Mouse (Mus musculus): ENCODE measurements at regions not wholly inside any gene's neighbourhood (a gene's known extent, or its start where the extent isn't known, plus 50 kb on each side); places are given as distances from the start of the nearest gene placed in this dataset.

DNA sequence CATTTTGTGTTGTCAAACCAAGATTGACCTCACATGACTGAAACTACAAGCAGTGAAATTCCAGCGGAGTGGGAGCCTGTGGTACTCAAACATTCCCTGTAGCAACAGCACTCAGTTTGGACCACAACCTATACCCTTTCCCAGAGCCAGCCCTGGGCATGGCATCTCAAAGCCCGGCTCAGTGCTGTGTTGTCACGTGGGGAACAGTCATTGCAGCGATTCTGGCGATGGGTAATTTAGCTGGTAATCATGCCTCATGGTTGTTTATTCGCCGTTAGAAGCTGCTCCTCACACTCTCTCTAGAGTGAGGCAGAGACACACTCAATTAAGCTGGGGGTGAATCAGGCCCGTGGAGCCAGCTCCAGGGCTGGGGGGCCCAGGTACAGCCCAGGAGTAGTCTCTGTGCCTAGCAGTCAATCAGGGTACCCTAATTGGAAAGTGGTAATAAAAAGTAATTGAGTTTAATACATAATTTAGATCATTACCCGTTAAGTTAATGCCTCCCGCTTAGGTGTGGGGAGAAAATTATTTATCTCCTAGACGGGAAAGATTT lies 85.5 kb upstream of the A530016L24Rik start:
- H3K27ac ChIP-seq (ENCODE audit: insufficient read depth, low read depth, low read length) = no peak overlapping the region
- no peaks in the 10 kb centered on the region for H3K36me3 ChIP-seq (ENCODE audit: control insufficient read depth, insufficient read depth, low read length)
- 72% methylated on average over 11 of the region's 11 CpGs for WGBS
- H3K4me1 ChIP-seq (ENCODE audit: control insufficient read depth, insufficient read depth, insufficient read length, low read length) = no peaks in the 10 kb centered on the region
- no peak overlapping the region for H3K4me3 ChIP-seq (ENCODE audit: low read depth, low read length)
- no peak for TF ChIP-seq POLR2A (IDR thresholded peaks at IDR 0.05; ENCODE audit: low read depth, low read length)
- no peak for TF ChIP-seq CTCF (IDR thresholded peaks at IDR 0.05; ENCODE audit: extremely low read depth, insufficient read length, insufficient replicate concordance, low read depth, low read length)
- H3K27me3 ChIP-seq (ENCODE audit: control insufficient read depth, insufficient read depth, low read length) = no peaks in the 10 kb centered on the region

GRCm38 (mm10) chr12:112404338-112404737 lies 84.9 kb upstream of the A530016L24Rik start:
- H3K4me3 ChIP-seq (ENCODE audit: low read depth, low read length) = no peak overlapping the region
- H3K4me1 ChIP-seq (ENCODE audit: control insufficient read depth, insufficient read depth, insufficient read length, low read length) = no peaks in the 10 kb centered on the region
- no peaks in the 10 kb centered on the region for H3K27me3 ChIP-seq (ENCODE audit: control insufficient read depth, insufficient read depth, low read length)
- no peak for TF ChIP-seq CTCF (IDR thresholded peaks at IDR 0.05; ENCODE audit: extremely low read depth, insufficient read length, insufficient replicate concordance, low read depth, low read length)
- TF ChIP-seq POLR2A (IDR thresholded peaks at IDR 0.05; ENCODE audit: low read depth, low read length) = no peak
- H3K36me3 ChIP-seq (ENCODE audit: control insufficient read depth, insufficient read depth, low read length) = no peaks in the 10 kb centered on the region
- H3K27ac ChIP-seq (ENCODE audit: insufficient read depth, low read depth, low read length) = no peak overlapping the region
- 82% methylated on average over 12 of the region's 12 CpGs for WGBS

DNA sequence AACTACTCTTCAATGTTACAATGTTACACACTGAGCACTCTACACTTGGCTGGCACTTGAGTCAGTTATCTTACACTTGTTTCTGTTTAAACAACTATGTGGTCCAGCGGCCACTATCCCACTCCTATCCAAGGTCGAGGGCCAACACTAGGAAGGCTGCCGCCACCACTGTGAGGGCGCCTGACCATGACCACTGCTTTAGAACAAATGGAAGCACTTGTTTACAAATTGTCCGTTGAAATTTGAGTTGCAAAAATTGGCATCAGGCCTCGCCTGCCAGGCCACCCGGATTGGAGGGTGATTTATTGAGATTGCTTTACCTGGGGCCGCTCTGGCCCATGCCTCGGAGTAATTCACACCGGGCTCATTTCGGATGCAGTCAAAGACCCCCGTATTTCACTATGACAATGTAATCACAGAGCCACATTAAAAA lies 83.5 kb upstream of the A530016L24Rik start:
- TF ChIP-seq CTCF (IDR thresholded peaks at IDR 0.05; ENCODE audit: extremely low read depth, insufficient read length, insufficient replicate concordance, low read depth, low read length) (no peak), POLR2A (IDR thresholded peaks at IDR 0.05; ENCODE audit: low read depth, low read length) (no peak)
- no peaks in the 10 kb centered on the region for H3K36me3 ChIP-seq (ENCODE audit: control insufficient read depth, insufficient read depth, low read length)
- H3K4me1 ChIP-seq (ENCODE audit: control insufficient read depth, insufficient read depth, insufficient read length, low read length) = no peaks in the 10 kb centered on the region
- H3K27me3 ChIP-seq (ENCODE audit: control insufficient read depth, insufficient read depth, low read length) = no peaks in the 10 kb centered on the region
- 67% methylated on average over 12 of the region's 12 CpGs for WGBS
- no peak overlapping the region for H3K4me3 ChIP-seq (ENCODE audit: low read depth, low read length)
- H3K27ac ChIP-seq (ENCODE audit: insufficient read depth, low read depth, low read length) = no peak overlapping the region

- Histone ChIP-seq H3K4me3 (ENCODE audit: low read depth, low read length) (no peak overlapping the region), H3K36me3 (ENCODE audit: control insufficient read depth, insufficient read depth, low read length) (no peaks in the 10 kb centered on the region), H3K27ac (ENCODE audit: insufficient read depth, low read depth, low read length) (no peak overlapping the region), H3K4me1 (ENCODE audit: control insufficient read depth, insufficient read depth, insufficient read length, low read length) (peaks cover 7% of the 10 kb centered on the region; the same call in 1 of the 2 replicates), H3K27me3 (ENCODE audit: control insufficient read depth, insufficient read depth, low read length) (no peaks in the 10 kb centered on the region)
- TF ChIP-seq CTCF (IDR thresholded peaks at IDR 0.05; ENCODE audit: extremely low read depth, insufficient read length, insufficient replicate concordance, low read depth, low read length) (no peak), POLR2A (IDR thresholded peaks at IDR 0.05; ENCODE audit: low read depth, low read length) (no peak)
- WGBS = 11% methylated on average over 13 of the region's 13 CpGs
Measured at GRCm38 (mm10) chr12:112411612-112412350, 77.5 kb upstream of the A530016L24Rik start.

DNA sequence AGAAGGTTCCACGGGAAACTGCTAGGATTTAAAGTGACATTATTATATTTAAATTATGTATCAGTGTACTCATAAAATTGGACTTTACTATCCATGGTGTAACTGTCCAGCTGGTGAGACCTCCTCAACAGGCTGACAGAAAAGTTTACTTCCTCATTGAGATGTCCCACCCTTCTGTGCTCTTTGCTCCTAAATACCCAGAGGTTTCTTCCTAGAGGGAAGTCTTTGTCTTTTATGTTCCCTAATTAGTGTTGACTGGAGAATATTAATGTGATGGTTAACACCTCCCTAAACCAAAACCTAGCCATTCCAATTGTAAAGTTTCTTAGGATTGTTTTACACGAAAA lies 76.9 kb upstream of the A530016L24Rik start:
- 27% methylated on average over 2 of the region's 2 CpGs for WGBS
- Histone ChIP-seq H3K4me1 (ENCODE audit: control insufficient read depth, insufficient read depth, insufficient read length, low read length) (peaks cover 7% of the 10 kb centered on the region; the same call in 1 of the 2 replicates), H3K27ac (ENCODE audit: insufficient read depth, low read depth, low read length) (no peak overlapping the region)

DNA sequence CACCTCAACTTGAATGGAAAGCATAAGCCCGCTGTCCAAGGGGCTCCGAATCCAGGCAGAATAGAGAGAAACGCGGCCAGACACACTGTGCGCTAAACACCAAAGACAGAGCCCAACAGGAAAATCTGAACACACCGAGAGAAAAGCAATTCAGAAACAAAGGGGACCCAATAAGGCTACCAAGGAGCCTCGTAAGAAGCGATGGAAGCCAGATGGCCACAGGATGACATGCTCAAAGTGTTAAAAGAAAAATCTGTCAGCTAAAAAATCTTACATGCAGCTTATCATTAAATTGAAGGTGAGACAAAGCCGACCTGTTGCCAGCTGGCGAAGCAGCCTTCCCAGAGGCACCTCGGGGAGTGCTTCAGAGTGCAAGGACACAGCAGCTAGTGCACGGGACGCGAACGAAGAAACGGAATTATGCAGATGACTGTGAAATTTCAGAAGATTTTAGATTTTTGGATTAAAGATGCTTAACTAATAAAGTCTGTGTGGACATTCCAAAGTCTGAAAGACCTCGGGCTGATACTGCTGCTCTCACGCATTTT lies 73.2 kb upstream of the A530016L24Rik start:
- Histone ChIP-seq H3K27ac (ENCODE audit: insufficient read depth, low read depth, low read length) (no peak overlapping the region), H3K4me3 (ENCODE audit: low read depth, low read length) (no peak overlapping the region), H3K4me1 (ENCODE audit: control insufficient read depth, insufficient read depth, insufficient read length, low read length) (peaks cover 7% of the 10 kb centered on the region; the same call in 1 of the 2 replicates), H3K36me3 (ENCODE audit: control insufficient read depth, insufficient read depth, low read length) (no peaks in the 10 kb centered on the region), H3K27me3 (ENCODE audit: control insufficient read depth, insufficient read depth, low read length) (no peaks in the 10 kb centered on the region)
- 80% methylated on average over 18 of the region's 18 CpGs for WGBS
- TF ChIP-seq CTCF (IDR thresholded peaks at IDR 0.05; ENCODE audit: extremely low read depth, insufficient read length, insufficient replicate concordance, low read depth, low read length) = no peak
- TF ChIP-seq POLR2A (IDR thresholded peaks at IDR 0.05; ENCODE audit: low read depth, low read length) = no peak

More for the DNA sequence above, 76.9 kb upstream of the A530016L24Rik start:
- no peaks in the 10 kb centered on the region for H3K27me3 ChIP-seq (ENCODE audit: control insufficient read depth, insufficient read depth, low read length)
- H3K36me3 ChIP-seq (ENCODE audit: control insufficient read depth, insufficient read depth, low read length) = no peaks in the 10 kb centered on the region
- no peak for TF ChIP-seq CTCF (IDR thresholded peaks at IDR 0.05; ENCODE audit: extremely low read depth, insufficient read length, insufficient replicate concordance, low read depth, low read length)
- TF ChIP-seq POLR2A (IDR thresholded peaks at IDR 0.05; ENCODE audit: low read depth, low read length) = no peak
- no peak overlapping the region for H3K4me3 ChIP-seq (ENCODE audit: low read depth, low read length)

- Histone ChIP-seq H3K27ac (ENCODE audit: insufficient read depth, low read depth, low read length) (no peak overlapping the region), H3K27me3 (ENCODE audit: control insufficient read depth, insufficient read depth, low read length) (no peaks in the 10 kb centered on the region), H3K4me1 (ENCODE audit: control insufficient read depth, insufficient read depth, insufficient read length, low read length) (peaks cover 5% of the 10 kb centered on the region; the same call in 1 of the 2 replicates), H3K36me3 (ENCODE audit: control insufficient read depth, insufficient read depth, low read length) (no peaks in the 10 kb centered on the region), H3K4me3 (ENCODE audit: low read depth, low read length) (no peak overlapping the region)
- WGBS = 60% methylated on average over 13 of the region's 13 CpGs
- TF ChIP-seq POLR2A (IDR thresholded peaks at IDR 0.05; ENCODE audit: low read depth, low read length) = no peak
- no peak for TF ChIP-seq CTCF (IDR thresholded peaks at IDR 0.05; ENCODE audit: extremely low read depth, insufficient read length, insufficient replicate concordance, low read depth, low read length)
Measured at GRCm38 (mm10) chr12:112416537-112416936, 72.7 kb upstream of the A530016L24Rik start.
